Mouse (Mus musculus): ENCODE data around the gene Tfpi.

GRCm38 (mm10) chr2:84511508-84511907, 34.9 kb upstream of the Tfpi start:
- TF ChIP-seq GATA1 (IDR thresholded peaks at IDR 0.05; ENCODE audit: borderline replicate concordance, low read length) (no peak), FLI1 (IDR thresholded peaks at IDR 0.05; ENCODE audit: low read length) (no peak)

Data from megakaryocyte, embryonic 14.5 days (primary cell).